Mouse (Mus musculus): ENCODE measurements at regions not wholly inside any gene's neighbourhood (a gene's known extent, or its start where the extent isn't known, plus 50 kb on each side); places are given as distances from the start of the nearest gene placed in this dataset.
A peak's percentile ranks its signal among the peaks of the same experiment; 100 is the strongest.

DNA sequence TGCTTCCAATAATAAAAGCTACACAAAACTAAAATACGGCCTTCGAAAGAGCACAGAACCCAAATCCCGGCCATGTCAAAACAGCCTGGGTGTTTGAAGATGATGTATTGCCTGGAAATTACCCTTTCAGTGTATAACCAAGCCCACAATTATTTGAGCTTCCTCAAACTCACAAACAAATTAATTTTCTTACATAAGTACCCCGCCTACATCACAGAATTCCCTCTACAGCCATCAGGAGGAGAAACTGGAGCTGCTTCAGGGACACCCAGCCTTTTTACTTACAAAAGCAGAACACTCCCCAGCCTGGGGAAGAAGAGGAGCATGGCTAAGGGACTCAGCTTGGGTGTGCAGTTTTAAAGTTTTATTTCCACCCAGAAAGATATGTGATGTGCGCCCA lies 207.6 kb upstream of the Daam1 start:
- Histone ChIP-seq H3K4me2 (ENCODE audit: low read depth, low read length) (no peak overlapping the region), H3K4me3 (ENCODE audit: low read depth, low read length) (no peak overlapping the region), H3K9ac (ENCODE audit: low read depth, low read length) (no peak overlapping the region), H3K27ac (replicated peaks; ENCODE audit: low read depth, low read length) (no peak overlapping the region), H3K9me3 (ENCODE audit: control insufficient read depth, low read length) (no peaks in the 10 kb centered on the region), H3K27me3 (replicated peaks; ENCODE audit: control insufficient read depth, insufficient read depth, low read length) (no peaks in the 10 kb centered on the region), H3K4me1 (ENCODE audit: control insufficient read depth, insufficient read depth, low read length) (peaks cover 32% of the 10 kb centered on the region), H3K36me3 (ENCODE audit: control insufficient read depth, insufficient read depth, low read length) (no peaks in the 10 kb centered on the region)
- ATAC-seq (ENCODE audit: low read depth) (no peak), DNase-seq (ENCODE audit: low spot score) (no peak)
- 86% methylated on average over 5 of the region's 5 CpGs for WGBS

DNA sequence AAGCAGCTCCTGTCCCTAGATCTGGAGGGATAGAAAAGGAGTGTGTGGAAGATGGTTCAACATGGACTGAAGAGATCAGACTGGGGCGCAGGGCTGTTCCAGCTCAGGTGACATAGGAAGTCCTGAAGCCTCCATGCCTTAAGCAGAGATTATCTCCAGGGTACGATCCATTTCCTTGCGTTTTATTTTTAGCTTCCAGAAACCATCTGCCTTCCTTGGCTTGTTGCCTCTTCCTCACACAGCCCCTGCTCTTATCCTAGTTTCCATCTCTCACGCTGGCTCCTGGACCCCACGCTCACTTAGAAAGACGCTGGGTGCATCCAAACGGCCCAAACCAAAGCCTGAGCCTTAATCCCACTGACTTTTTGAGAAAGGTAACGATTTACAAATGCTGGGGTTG lies 206.8 kb upstream of the Daam1 start:
- H3K36me3 ChIP-seq (ENCODE audit: control insufficient read depth, insufficient read depth, low read length), result no peaks in the 10 kb centered on the region
- H3K9ac ChIP-seq (ENCODE audit: low read depth, low read length), result no peak overlapping the region
- H3K4me3 ChIP-seq (ENCODE audit: low read depth, low read length), result no peak overlapping the region
- WGBS, result 52% methylated on average over 8 of the region's 8 CpGs
- DNase-seq (ENCODE audit: low spot score), result peak; percentile 60
- ATAC-seq (ENCODE audit: low read depth), result no peak
- no peaks in the 10 kb centered on the region for H3K27me3 ChIP-seq (replicated peaks; ENCODE audit: control insufficient read depth, insufficient read depth, low read length)
- H3K4me1 ChIP-seq (ENCODE audit: control insufficient read depth, insufficient read depth, low read length), result peaks cover 34% of the 10 kb centered on the region
- H3K9me3 ChIP-seq (ENCODE audit: control insufficient read depth, low read length), result no peaks in the 10 kb centered on the region
- H3K4me2 ChIP-seq (ENCODE audit: low read depth, low read length), result no peak overlapping the region
- H3K27ac ChIP-seq (replicated peaks; ENCODE audit: low read depth, low read length), result no peak overlapping the region

- no peaks in the 10 kb centered on the region for H3K36me3 ChIP-seq (ENCODE audit: control insufficient read depth, insufficient read depth, low read length)
- no peak for DNase-seq (ENCODE audit: low spot score)
Observed at GRCm38 (mm10) chr12:71624676-71625075, 206.2 kb upstream of the Daam1 start.

GRCm38 (mm10) chr12:71625115-71625514 lies 205.8 kb upstream of the Daam1 start:
- no peaks in the 10 kb centered on the region for H3K36me3 ChIP-seq (ENCODE audit: control insufficient read depth, insufficient read depth, low read length)
- ATAC-seq (ENCODE audit: low read depth) (no peak), DNase-seq (ENCODE audit: low spot score) (no peak)
- no peak overlapping the region for H3K9ac ChIP-seq (ENCODE audit: low read depth, low read length)
- no peak overlapping the region for H3K4me2 ChIP-seq (ENCODE audit: low read depth, low read length)
- WGBS, result 57% methylated on average over 4 of the region's 4 CpGs
- H3K27ac ChIP-seq (replicated peaks; ENCODE audit: low read depth, low read length), result no peak overlapping the region
- H3K4me3 ChIP-seq (ENCODE audit: low read depth, low read length), result no peak overlapping the region
- no peaks in the 10 kb centered on the region for H3K9me3 ChIP-seq (ENCODE audit: control insufficient read depth, low read length)
- peaks cover 34% of the 10 kb centered on the region for H3K4me1 ChIP-seq (ENCODE audit: control insufficient read depth, insufficient read depth, low read length)
- no peaks in the 10 kb centered on the region for H3K27me3 ChIP-seq (replicated peaks; ENCODE audit: control insufficient read depth, insufficient read depth, low read length)

More at GRCm38 (mm10) chr12:71624676-71625075, 206.2 kb upstream of the Daam1 start:
- Histone ChIP-seq H3K4me1 (ENCODE audit: control insufficient read depth, insufficient read depth, low read length) (peaks cover 34% of the 10 kb centered on the region), H3K9ac (ENCODE audit: low read depth, low read length) (no peak overlapping the region), H3K9me3 (ENCODE audit: control insufficient read depth, low read length) (no peaks in the 10 kb centered on the region), H3K27me3 (replicated peaks; ENCODE audit: control insufficient read depth, insufficient read depth, low read length) (no peaks in the 10 kb centered on the region), H3K4me2 (ENCODE audit: low read depth, low read length) (no peak overlapping the region), H3K4me3 (ENCODE audit: low read depth, low read length) (no peak overlapping the region), H3K27ac (replicated peaks; ENCODE audit: low read depth, low read length) (no peak overlapping the region)
- WGBS, result 55% methylated on average over 6 of the region's 6 CpGs
- ATAC-seq (ENCODE audit: low read depth), result 0 out of 2 replicates have a peak, but pooled peaks have one; percentile 35

- Histone ChIP-seq H3K27ac (replicated peaks; ENCODE audit: low read depth, low read length) (peak overlapping the region; percentile 39; the same call in 1 of the 2 replicates), H3K4me2 (ENCODE audit: low read depth, low read length) (no peak overlapping the region), H3K4me3 (ENCODE audit: low read depth, low read length) (no peak overlapping the region), H3K27me3 (replicated peaks; ENCODE audit: control insufficient read depth, insufficient read depth, low read length) (no peaks in the 10 kb centered on the region), H3K9me3 (ENCODE audit: control insufficient read depth, low read length) (no peaks in the 10 kb centered on the region), H3K4me1 (ENCODE audit: control insufficient read depth, insufficient read depth, low read length) (peaks cover 34% of the 10 kb centered on the region), H3K9ac (ENCODE audit: low read depth, low read length) (no peak overlapping the region), H3K36me3 (ENCODE audit: control insufficient read depth, insufficient read depth, low read length) (no peaks in the 10 kb centered on the region)
- ATAC-seq (ENCODE audit: low read depth) (peak; percentile 59; the same call in 1 of the 2 replicates), DNase-seq (ENCODE audit: low spot score) (peak; percentile 45)
- 42% methylated on average over 4 of the region's 4 CpGs for WGBS
Observed at GRCm38 (mm10) chr12:71626801-71627200, 204.1 kb upstream of the Daam1 start.

DNA sequence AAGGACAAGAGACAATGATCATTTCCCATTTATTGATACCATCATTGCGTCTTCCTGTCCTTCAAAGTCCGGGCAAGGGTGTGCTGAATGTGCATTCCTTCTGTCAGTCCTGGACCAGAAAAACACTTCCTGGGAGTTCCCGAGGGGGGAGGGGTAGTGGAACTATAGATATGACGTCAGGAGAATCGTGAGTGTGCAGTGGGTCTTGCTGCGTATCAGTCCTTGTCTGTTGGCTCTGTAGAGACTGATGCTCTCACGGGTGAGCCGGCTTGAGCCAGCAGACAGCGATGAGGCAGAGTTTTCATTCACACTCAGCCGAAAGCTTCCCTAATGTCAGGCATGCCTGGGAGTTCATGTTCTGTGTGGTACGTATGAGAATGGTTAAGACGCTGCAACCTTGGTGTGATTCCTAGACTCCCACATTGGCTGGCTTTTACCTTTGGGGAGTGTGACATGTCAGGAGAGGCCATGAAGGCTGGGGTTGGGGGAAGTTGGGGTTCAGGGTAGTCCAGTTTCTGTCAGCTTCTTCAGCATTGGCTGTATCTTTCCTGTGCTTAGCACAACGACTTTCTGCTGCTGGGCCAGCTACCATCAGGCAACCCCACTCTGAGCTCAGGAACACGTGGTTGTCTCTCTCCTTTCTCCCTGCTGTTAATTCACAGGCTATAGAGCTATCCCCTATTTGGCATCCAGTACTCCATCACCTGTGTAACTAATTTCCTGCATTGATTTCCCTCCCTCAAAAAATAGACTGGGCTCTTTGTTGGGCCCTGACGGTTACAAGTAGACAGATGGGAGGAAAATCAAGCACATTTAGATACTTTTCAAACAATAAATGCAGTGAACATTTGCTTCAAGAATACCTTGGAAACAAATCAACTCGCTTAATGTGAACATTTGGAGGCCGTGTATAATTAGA lies 203.2 kb upstream of the Daam1 start:
- H3K4me3 ChIP-seq (ENCODE audit: low read depth, low read length), result no peak overlapping the region
- peaks cover 34% of the 10 kb centered on the region for H3K4me1 ChIP-seq (ENCODE audit: control insufficient read depth, insufficient read depth, low read length)
- H3K27ac ChIP-seq (replicated peaks; ENCODE audit: low read depth, low read length), result peak overlapping the region; percentile 53; the same call in 1 of the 2 replicates
- H3K9me3 ChIP-seq (ENCODE audit: control insufficient read depth, low read length), result no peaks in the 10 kb centered on the region
- H3K9ac ChIP-seq (ENCODE audit: low read depth, low read length), result no peak overlapping the region
- WGBS, result 67% methylated on average over 17 of the region's 17 CpGs
- H3K36me3 ChIP-seq (ENCODE audit: control insufficient read depth, insufficient read depth, low read length), result no peaks in the 10 kb centered on the region
- H3K27me3 ChIP-seq (replicated peaks; ENCODE audit: control insufficient read depth, insufficient read depth, low read length), result no peaks in the 10 kb centered on the region
- DNase-seq (ENCODE audit: low spot score), result no peak
- H3K4me2 ChIP-seq (ENCODE audit: low read depth, low read length), result no peak overlapping the region
- ATAC-seq (ENCODE audit: low read depth), result no peak

DNA sequence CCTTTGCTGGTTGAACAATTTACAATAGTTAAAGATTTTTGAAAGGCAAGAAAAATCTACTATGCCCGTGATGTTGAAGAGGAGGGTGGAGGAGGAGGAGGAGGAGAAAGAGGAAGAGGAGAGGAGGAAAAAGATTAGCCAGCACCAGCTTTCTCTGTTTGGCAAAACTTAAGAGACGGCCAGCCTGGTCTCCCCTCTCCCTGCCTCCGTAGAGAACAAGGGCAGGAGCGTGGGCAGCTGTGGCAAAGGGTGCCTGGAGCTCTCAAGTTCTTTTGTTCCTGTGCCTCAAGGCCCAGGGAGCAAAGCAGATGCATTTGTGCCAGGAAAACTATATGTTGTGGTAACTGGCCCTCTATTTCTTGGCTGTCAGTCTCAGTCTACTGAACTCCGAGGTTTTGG lies 202.5 kb upstream of the Daam1 start:
- Histone ChIP-seq H3K36me3 (ENCODE audit: control insufficient read depth, insufficient read depth, low read length) (no peaks in the 10 kb centered on the region), H3K4me2 (ENCODE audit: low read depth, low read length) (no peak overlapping the region), H3K27me3 (replicated peaks; ENCODE audit: control insufficient read depth, insufficient read depth, low read length) (no peaks in the 10 kb centered on the region), H3K4me3 (ENCODE audit: low read depth, low read length) (no peak overlapping the region), H3K9ac (ENCODE audit: low read depth, low read length) (no peak overlapping the region), H3K4me1 (ENCODE audit: control insufficient read depth, insufficient read depth, low read length) (peaks cover 32% of the 10 kb centered on the region), H3K27ac (replicated peaks; ENCODE audit: low read depth, low read length) (peak overlapping the region; percentile 53; the same call in 1 of the 2 replicates), H3K9me3 (ENCODE audit: control insufficient read depth, low read length) (no peaks in the 10 kb centered on the region)
- DNase-seq (ENCODE audit: low spot score) (peak; percentile 23), ATAC-seq (ENCODE audit: low read depth) (no peak)
- WGBS, result 60% methylated on average over 5 of the region's 5 CpGs

- WGBS, result 78% methylated on average over 10 of the region's 10 CpGs
- no peak overlapping the region; the same call in 1 of the 2 replicates for H3K27ac ChIP-seq (replicated peaks; ENCODE audit: low read depth, low read length)
Observed at GRCm38 (mm10) chr12:71628796-71629195, 202.1 kb upstream of the Daam1 start.

DNA sequence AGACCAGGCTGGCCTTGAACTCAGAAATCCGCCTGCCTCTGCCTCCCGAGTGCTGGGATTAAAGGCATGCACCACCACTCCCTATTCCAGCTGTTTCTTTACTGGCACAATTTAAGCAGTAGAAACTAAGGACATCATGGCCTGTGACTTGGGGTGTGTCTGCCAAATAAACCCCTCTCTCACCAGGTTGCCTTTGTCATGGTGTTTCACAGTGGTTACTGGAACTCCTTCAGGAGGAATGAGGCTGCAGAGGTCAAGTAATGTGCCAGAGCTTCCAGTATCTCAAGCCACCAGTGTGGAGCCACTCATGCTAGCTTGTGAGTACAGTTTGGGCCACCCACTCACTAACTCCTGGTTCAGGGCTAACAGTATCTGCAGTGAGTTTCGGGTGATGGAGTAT lies 200.5 kb upstream of the Daam1 start:
- Histone ChIP-seq H3K9me3 (ENCODE audit: control insufficient read depth, low read length) (no peaks in the 10 kb centered on the region), H3K36me3 (ENCODE audit: control insufficient read depth, insufficient read depth, low read length) (no peaks in the 10 kb centered on the region), H3K9ac (ENCODE audit: low read depth, low read length) (no peak overlapping the region), H3K4me2 (ENCODE audit: low read depth, low read length) (no peak overlapping the region), H3K4me1 (ENCODE audit: control insufficient read depth, insufficient read depth, low read length) (peaks cover 20% of the 10 kb centered on the region), H3K27ac (replicated peaks; ENCODE audit: low read depth, low read length) (no peak overlapping the region), H3K4me3 (ENCODE audit: low read depth, low read length) (no peak overlapping the region), H3K27me3 (replicated peaks; ENCODE audit: control insufficient read depth, insufficient read depth, low read length) (no peaks in the 10 kb centered on the region)
- DNase-seq (ENCODE audit: low spot score) (no peak), ATAC-seq (ENCODE audit: low read depth) (no peak)
- WGBS, result 85% methylated on average over 3 of the region's 3 CpGs

More at GRCm38 (mm10) chr12:71628796-71629195, 202.1 kb upstream of the Daam1 start:
- no peak overlapping the region for H3K4me3 ChIP-seq (ENCODE audit: low read depth, low read length)
- no peak overlapping the region for H3K9ac ChIP-seq (ENCODE audit: low read depth, low read length)
- no peaks in the 10 kb centered on the region for H3K36me3 ChIP-seq (ENCODE audit: control insufficient read depth, insufficient read depth, low read length)
- ATAC-seq (ENCODE audit: low read depth), result no peak
- no peaks in the 10 kb centered on the region for H3K9me3 ChIP-seq (ENCODE audit: control insufficient read depth, low read length)
- no peaks in the 10 kb centered on the region for H3K27me3 ChIP-seq (replicated peaks; ENCODE audit: control insufficient read depth, insufficient read depth, low read length)
- peak; percentile 29 for DNase-seq (ENCODE audit: low spot score)
- peaks cover 27% of the 10 kb centered on the region for H3K4me1 ChIP-seq (ENCODE audit: control insufficient read depth, insufficient read depth, low read length)
- H3K4me2 ChIP-seq (ENCODE audit: low read depth, low read length), result no peak overlapping the region
